Mouse (Mus musculus) urinary bladder, postnatal 10 days (tissue): Measurements from ENCODE around the gene Kmt2e.
"Not testable (repeated sequence)": the region's sequence is repeated elsewhere in the genome, so short reads cannot be mapped to it uniquely, and the experiment has no call there.

ENCODE experiments used
- DNase-seq: peaks from one replicate; pipeline ENCODE4 v3.0.0; 2022; ENCODE audit warnings: low spot score

The Kmt2e gene

DNA sequence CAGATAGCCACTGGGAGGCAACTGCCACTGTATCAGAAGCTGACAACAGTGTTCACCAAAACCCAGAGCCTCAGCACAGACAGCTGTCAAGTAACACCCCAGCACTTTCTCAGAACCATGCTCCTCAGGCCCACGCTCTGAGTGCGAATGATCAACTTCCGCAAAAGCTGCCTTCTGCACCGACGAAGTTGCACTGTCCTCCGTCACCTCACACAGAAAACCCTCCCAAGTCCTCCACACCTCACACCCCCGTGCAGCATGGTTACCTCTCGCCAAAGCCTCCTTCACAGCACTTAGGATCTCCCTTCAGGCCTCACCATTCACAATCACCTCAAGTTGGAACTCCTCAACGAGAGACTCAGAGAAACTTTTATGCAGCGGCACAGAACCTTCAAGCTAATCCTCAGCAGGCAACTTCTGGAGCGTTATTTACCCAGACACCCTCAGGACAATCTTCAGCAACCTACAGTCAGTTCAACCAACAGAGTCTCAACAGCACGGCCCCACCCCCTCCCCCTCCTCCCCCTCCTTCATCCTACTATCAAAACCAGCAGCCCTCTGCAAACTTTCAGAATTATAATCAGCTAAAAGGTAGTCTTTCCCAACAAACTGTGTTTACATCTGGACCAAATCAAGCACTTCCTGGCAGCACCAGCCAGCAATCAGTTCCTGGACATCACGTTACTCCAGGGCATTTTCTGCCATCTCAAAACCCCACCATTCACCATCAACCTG, 67.5 kb downstream of the Kmt2e start:
- DNase-seq: no peak

DNA sequence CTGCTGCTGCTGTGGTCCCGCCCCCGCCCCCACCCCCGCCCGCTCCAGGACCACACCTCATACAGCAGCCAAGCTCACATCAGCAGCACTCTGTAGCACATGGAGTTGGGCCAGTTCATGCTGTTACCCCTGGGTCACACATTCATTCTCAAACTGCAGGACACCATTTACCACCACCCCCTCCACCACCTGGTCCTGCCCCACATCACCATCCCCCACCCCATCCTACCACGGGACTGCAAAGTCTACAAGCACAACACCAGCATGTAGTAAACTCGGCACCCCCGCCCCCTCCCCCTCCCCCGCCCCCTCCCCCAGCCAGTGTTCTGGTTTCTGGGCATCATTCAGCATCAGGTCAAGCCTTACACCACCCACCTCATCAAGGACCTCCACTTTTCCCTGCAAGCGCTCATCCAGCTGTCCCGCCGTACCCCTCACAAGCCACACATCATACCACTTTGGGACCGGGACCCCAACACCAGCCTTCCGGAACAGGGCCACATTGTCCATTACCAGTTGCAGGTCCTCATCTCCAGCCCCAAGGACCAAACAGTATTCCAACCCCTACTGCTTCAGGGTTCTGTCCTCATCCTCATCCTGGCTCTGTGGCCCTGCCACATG, 68.2 kb downstream of the Kmt2e start:
- no peak for DNase-seq

DNA sequence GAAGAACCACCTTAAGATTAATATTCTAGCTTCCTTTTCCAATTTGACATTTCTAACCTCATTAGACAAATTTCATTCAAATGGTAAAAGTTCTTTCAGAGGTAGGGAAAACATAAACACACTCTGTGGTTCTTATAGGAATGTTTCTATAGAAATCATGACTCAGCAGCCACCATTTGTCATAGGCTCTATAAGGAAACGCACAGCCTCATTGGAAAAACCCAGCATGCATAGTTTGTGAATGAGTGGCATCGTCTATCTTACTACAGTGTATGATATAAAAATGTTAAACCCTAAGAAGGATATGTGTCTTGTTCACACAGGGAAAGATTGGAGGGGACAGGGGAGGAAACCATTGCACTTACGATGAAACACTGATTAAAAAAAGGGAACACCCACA, 71.3 kb downstream of the Kmt2e start:
- DNase-seq: no peak

DNA sequence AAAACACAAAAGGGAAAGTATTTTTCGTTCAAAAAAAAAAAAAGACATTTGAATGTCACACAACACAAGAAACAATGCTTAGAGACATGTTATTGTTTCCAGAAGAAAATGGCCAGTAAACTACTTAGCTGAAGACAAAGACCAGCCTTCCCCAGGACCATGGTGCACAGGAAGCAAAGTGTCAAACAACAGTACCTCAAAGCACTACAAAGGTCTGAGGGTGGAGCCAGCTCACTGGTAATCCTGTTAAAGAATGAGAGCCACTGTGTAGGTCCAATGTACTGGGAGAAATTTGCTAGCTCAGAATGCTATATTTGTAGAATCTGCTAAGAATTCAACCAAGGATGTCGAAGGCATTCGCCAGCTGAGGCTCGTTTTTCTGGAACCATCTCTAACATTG, 73.0 kb downstream of the Kmt2e start:
- DNase-seq: no peak

DNA sequence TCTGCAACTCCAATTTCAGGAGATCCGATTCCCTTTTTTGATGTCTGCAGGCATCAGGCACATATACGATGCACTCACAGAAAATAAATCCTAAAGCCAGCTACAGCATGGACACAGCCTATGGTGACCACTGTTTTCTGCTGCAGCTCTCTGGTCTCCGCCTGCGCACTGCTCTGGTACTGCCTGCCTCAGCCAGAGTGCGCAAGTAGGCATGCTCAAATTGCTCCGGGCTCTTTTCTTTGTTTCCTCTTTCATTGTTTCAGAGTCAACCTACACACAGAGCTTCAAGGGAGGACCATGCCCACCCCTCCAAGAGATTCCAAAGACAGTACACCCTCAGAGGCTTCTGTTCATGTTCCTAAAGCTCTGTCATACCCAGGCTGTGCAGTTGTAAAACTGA, 74.4 kb downstream of the Kmt2e start:
- no peak for DNase-seq

DNA sequence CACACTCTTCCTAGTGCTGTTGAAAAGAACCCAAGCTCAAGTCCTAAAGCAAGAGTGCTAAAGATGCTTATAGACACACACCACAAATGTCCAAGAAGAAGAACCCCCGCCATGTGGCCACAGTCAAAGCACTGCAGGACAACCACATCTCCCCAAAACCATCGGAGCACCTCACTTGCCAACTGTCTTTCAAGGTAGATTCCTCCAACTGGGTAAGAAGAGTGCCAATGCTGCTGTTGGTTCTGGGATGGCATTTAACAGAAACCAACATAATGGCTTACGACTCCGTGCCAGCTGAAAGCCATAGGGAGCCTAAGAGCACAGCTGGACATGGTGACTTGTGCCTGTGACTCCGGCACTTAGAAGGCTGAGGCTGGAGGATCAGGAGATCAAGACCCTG, 77.2 kb downstream of the Kmt2e start:
- no peak for DNase-seq

DNA sequence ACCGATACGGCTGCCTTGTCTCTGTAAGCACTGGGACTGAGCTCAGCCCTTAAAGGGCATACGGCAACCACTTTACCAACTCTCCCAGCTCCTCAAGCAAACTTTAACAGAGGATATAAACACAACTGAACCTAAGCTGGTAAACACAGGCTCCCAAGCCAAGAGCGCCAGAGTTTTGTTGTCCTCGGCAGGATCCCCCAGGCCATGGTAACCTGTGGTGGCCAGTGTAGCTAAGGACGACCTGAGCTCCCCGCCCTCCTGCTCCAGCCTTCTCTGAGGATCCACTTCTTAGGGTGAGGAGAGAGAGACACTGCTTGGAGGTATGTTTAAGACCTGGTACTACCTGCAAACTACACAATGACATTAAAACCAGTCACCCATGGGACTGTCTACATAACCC, 78.3 kb downstream of the Kmt2e start:
- no peak for DNase-seq

DNA sequence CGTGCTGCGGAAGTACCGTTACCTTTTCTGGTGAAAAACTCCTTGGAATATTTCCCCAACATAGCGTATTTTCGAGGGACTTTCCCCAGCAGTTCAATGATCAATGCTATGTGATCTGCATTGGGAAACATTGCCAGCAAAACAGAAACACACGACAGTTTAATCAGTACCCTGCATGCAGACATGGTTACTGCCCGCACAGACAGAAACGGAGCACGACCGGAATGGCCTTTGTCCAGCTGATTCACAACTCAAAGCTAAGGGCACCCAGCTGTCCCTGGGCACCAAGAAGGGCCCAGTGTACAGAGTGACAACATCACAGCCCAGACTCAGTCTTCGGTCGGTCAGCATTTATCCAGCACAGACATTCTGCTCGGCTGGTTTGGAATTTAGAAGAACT, 79.2 kb downstream of the Kmt2e start:
- DNase-seq: no peak

DNA sequence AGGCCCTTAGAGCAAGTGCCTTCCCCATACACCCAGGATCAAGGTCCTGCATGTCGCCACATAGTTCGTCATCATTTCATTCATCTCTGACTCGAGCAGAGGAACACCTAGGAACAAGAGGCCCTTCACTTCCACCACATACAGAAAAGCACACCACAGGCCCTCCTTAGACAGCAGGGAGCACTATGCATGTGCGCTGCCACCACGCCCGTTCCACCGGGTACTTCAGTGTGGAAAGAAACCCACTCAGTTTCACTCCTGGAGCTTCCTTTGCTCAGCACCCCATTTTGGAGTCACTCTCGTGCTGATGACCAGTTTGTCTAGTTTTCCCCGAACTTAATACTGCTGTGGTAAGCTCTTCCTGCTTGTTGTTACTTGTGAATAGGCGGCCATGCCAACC, 80.8 kb downstream of the Kmt2e start:
- no peak for DNase-seq

DNA sequence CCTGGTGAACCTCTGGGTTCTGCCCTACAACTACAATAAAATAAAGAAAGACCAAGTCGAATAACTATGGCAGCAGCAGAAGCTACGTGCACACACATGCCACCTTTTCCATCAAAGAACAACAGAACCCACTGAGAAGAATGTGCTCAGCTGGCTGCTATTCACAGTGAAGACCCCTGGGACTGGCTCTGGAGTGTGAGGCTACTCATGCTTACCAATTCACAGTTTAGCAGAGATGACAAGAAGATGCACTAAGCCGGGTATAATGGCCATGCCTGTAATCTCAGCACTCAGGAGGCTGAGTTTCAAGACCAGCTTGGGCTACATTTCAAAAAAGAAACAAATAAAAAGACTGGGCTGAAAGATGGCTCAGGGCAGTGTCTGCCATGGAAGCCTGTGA, 82.7 kb downstream of the Kmt2e start:
- DNase-seq: no peak

DNA sequence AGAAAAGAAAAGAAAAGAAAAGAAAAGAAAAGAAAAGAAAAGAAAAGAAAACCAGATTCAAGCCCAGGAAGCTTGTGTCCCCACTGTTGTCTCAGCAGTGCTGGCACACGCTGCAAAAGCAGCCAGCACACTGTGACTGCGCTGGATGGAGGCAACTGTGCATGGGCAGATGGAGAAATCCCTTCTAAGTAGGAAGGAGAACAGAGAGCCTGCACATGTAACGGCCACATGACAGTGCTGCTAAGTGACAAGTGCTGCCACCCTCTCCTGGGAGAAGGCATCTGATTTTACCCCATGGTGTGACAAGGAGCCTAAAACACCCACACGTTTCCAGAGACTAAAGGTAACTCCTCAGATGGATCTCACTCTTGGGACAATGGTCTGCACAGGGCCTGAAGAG, 83.6 kb downstream of the Kmt2e start:
- DNase-seq: no peak

DNA sequence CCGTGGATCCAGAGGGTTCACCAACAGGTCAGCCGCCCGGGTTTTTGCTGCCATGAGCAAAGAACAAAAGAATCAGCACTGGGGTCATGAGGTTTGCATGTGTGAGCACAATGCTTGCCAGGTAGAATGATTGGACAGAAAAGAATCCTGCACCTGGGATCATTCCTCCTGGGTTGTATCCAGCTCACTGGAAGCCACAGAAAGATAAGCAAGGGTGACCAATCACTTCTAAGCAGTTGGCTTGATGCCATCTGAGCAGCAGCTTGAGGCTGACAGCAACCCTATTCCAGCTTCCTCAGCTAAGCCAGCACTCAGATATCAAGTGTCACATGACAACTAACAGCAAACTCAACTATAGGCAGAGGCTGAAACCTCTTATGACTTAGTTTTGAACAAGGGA, 84.4 kb downstream of the Kmt2e start:
- DNase-seq: no peak

DNA sequence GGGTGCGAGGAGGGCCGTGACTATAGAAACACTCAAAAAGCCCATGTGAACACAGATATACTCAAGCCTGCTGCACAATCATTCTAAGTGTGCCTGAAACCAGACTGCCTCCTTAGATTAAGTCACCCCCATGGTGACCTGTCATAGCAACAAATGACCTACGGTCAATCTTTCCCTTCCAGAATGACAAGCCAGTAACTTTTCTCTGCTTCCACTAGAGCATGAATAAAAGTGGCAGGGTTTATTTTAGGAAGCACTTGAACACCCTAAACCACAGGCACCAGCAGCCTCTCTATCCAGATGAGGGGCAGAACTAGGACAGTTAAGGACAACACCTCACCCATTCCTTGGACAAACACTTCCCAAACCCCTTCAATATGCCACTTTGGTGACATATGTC, 85.4 kb downstream of the Kmt2e start:
- no peak for DNase-seq

DNA sequence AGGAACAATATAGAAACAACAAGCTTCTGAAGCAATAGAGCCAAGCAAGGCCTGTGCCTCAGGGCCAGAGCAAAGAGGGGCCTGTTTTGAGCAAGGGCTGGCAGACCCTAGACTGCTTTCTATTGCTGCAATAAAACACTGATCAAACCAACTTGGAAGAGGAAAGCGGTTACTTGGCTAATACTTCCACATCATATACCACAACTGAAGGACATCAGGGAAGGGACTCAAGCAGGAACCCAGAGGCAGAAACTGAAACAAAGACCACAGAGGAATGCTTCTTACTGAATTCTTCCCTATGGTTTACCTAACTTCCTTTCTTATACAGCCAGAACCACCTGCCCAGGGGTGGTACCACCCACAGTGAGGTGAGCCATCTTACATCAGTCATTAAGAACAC, 87.4 kb downstream of the Kmt2e start:
- DNase-seq: no peak

DNA sequence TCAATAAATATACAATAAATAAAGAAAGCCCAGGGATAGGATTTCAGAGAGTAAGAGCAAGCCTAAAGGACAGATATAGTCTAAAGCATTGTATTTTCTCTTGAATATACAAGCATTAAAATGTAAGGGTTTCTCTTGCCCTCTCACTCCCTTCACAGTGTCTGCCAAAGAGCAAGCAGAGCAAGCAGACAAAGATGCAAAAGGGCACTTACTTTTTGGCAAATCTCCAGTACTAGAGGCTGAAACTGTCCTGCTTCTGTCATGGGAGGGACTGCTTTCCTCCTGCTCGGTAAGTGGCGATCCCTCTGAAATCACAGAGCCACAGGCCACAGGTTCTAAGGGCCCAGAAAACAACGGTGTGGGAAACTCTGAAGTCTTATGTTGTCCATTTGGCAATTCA, 89.7 kb downstream of the Kmt2e start:
- DNase-seq: no peak

DNA sequence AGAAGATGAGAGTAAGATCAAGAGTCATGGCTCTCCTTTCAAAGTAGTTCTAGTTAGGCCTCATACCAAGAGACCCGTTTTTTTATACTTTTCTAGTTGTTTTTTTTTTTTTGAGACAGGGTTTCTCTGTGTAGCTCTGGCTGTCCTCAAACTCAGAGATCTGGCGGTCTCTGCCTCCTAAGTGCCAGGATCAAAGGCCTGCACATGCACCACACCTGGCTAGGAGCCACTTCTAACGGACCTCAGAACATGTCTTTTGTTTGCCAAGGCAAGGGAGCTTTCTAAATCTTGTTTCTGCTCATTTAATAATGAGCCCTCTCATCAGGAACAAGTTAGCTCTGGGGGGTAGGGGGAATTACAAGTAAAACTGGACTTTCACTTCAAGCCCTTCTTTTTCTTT, 90.4 kb downstream of the Kmt2e start:
- no peak for DNase-seq

DNA sequence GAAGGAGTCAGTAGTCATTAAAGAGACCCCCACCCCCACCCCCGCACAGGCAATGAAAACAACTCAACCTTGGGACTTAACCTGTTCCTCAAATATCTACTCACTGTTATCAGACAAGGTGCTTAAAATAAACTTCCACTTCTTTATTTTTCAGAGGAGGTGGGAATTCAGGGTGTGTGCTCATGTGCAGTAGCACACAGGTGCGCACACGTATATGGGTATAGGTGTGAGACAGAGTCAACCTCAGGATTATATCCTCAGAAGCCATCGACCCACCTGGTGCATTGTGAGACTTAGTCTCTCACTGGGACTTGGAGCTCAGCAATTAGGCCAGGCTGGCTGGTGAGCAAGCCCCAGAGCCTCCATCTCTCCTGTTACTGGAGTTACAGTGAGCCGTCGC, 96.9 kb downstream of the Kmt2e start:
- no peak for DNase-seq

DNA sequence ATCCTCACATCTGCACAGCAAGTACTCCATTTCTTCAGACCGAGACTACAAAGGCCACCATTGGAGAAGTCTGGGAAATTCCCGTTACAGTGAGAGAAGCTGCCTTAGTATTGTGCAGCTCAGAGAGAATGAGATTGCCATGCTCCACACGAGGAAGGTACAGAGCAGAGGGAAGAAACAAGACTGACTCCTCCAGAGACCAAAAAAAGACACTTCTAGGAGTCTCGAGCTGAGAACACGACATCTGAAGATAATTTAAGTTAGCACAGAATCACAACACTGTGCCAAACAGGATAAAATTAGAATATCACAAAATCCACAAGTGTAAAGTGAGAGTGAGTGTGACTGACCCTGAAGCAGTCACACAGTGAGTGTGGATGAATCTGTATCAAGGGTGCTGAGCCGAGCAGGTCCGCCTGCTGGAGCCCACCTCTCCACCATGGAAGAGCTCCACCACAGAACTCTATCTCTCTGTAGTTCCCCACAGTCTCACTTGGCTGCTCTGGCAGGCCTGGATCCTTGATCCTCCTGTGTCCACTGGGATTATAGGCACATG, 97.4 kb downstream of the Kmt2e start:
- DNase-seq: no peak

DNA sequence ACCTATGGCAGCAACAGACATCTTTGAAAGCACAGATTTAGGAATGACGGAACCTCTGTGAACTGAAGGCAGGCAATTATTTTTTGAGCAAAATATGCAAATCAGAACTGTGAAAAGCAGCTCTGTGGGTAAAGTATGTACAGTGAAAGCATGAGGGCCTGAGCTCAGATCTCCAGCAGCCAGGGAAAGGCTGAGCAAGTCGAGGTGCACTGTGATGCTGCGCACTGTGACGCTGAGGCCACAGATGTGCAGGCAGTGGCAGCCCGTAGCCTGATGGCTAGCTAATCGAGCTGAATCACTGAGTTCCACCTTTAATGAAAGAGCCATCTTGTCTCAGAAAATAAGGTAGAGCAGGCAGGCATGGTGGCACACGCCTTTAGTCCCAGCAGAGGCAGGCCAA, 101.5 kb downstream of the Kmt2e start:
- DNase-seq: no peak

DNA sequence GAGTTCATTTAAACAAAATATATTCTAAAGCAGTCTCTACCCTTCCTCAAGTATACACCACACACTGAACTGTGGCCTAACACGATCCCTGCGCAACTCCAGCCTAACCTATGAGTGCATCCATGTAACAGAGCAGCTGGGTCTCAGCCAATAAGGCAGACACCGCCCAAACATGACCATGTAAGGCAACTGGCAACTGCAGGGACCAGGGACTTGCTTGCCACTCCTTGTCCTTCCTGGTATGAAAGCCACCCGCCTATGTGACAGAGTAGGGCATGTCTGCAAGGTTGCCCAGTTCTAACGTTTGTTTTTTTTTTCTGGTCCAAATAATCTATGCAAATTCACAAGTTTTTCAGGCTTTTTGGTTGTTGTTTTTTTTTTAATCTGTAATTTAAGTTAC, 117.4 kb downstream of the Kmt2e start:
- no peak for DNase-seq

DNA sequence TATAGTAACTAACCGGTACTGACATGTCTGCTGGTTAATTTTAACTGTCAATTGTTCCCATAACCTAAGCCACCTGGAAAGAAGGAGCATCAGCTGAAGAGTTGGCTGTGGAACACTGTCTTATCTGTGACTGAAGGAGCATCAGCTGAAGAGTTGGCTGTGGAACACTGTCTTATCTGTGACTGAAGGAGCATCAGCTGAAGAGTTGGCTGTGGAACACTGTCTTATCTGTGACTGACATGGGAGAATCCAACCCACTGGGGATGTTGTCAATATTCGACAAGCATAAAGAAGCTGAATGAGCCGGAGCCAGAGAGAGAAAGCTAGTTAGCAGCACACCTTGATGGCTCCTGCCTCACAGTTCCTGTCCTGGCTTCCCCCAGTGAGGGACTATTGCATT, 119.1 kb downstream of the Kmt2e start:
- DNase-seq: not testable (repeated sequence)
